Mouse (Mus musculus): ENCODE data around the gene Zfand4. TPM values are rescaled to one million over a fixed set of nuclear protein-coding genes. Genes with fewer than 3 reads are reported as not detected.

Gene Zfand4
- polyA plus RNA-seq, 1 experiment from 2014 or later, result 10.8 TPM

DNA sequence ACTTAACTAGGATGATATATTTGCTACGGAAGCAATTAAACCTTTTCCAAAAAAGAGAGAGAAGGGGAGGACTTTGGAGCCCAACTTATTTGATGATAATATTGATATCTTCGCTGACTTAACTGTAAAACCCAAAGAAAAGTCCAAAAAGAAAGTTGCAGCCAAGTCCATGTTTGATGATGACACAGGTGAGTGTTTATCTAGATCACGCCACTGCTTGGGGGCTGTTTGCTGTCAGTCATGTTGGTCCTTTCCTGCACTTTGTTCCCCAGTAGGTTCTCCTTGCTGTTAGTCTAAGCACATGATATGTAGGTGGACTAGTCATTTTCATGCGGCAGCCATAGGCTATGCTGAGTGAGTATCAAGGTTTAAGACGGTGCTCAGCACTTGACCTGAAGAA is 3.5 kb upstream of the Zfand4 start:
- no peak overlapping the region for H3K9ac ChIP-seq (replicated peaks; ENCODE audit: low read length)
- ATAC-seq (replicated peaks; ENCODE audit: insufficient number of reproducible peaks, low FRiP score, low TSS enrichment, low read depth), result no peak
- H3K27me3 ChIP-seq (ENCODE audit: control insufficient read depth, insufficient read depth, low read length), result no peaks in the 10 kb centered on the region
- 93% methylated on average over 5 of the region's 5 CpGs for WGBS
- H3K36me3 ChIP-seq (replicated peaks; ENCODE audit: control insufficient read depth, insufficient read depth, low read depth, low read length), result no peaks in the 10 kb centered on the region
- no peaks in the 10 kb centered on the region for H3K4me1 ChIP-seq (ENCODE audit: control insufficient read depth, insufficient read depth, low read length)
- no peak overlapping the region for H3K4me2 ChIP-seq (ENCODE audit: low read depth, low read length)
- H3K4me3 ChIP-seq (ENCODE audit: low read depth, low read length), result no peak overlapping the region
- no peak overlapping the region for H3K27ac ChIP-seq (replicated peaks; ENCODE audit: low read depth, low read length)
- no peak for DNase-seq (ENCODE audit: low spot score)
- H3K9me3 ChIP-seq (replicated peaks; ENCODE audit: control insufficient read depth, low read length), result no peaks in the 10 kb centered on the region

DNA sequence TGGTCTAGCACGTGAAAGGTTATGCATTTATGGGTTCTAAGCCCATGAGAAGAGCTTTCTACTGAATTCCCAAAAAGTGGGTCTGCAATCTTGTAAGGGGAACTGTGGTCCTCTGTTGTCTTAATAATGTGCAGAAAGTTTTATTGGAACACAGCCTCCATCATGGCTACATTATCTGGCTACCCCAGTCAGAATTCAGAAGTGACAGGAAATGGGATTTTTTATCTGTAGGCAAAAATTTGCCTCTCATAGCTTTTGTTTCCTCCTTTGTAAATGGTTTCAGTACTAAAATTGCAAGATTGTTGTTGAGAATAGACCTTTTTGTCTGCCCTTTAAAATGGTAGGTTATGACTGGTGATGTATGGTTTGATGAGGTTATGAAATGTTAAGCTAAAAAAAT is 1.2 kb upstream of the Zfand4 start:
- H3K9ac ChIP-seq (replicated peaks; ENCODE audit: low read length), result no peak overlapping the region
- no peaks in the 10 kb centered on the region for H3K9me3 ChIP-seq (replicated peaks; ENCODE audit: control insufficient read depth, low read length)
- H3K27ac ChIP-seq (replicated peaks; ENCODE audit: low read depth, low read length), result no peak overlapping the region
- no peak overlapping the region for H3K4me2 ChIP-seq (ENCODE audit: low read depth, low read length)
- ATAC-seq (replicated peaks; ENCODE audit: insufficient number of reproducible peaks, low FRiP score, low TSS enrichment, low read depth) (no peak), DNase-seq (ENCODE audit: low spot score) (no peak)
- H3K4me3 ChIP-seq (ENCODE audit: low read depth, low read length), result no peak overlapping the region
- WGBS, result 90% methylated on average over 1 of the region's 1 CpGs
- no peaks in the 10 kb centered on the region for H3K4me1 ChIP-seq (ENCODE audit: control insufficient read depth, insufficient read depth, low read length)
- no peaks in the 10 kb centered on the region for H3K36me3 ChIP-seq (replicated peaks; ENCODE audit: control insufficient read depth, insufficient read depth, low read depth, low read length)
- no peaks in the 10 kb centered on the region for H3K27me3 ChIP-seq (ENCODE audit: control insufficient read depth, insufficient read depth, low read length)

DNA sequence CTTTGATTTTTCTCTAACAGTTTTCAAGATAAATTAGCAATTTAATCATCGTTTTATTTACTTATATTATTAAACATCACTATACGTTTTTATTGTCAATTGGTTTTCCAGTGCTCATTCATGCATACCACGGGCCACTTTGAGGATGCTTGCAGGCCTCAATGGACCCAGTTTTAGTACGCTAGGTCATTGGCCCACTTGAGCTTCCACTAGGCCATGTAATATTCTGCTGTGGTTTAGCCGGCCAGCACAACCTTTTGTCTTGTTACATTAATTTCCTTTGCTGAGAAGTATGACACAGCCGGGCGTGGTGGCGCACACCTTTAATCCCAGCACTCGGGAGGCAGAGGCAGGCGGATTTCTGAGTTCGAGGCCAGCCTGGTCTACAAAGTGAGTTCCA is 814 bp downstream of the Zfand4 start:
- H3K9ac ChIP-seq (replicated peaks; ENCODE audit: low read length), result no peak overlapping the region
- no peak overlapping the region for H3K27ac ChIP-seq (replicated peaks; ENCODE audit: low read depth, low read length)
- ATAC-seq (replicated peaks; ENCODE audit: insufficient number of reproducible peaks, low FRiP score, low TSS enrichment, low read depth) (no peak), DNase-seq (ENCODE audit: low spot score) (no peak)
- H3K4me1 ChIP-seq (ENCODE audit: control insufficient read depth, insufficient read depth, low read length), result no peaks in the 10 kb centered on the region
- no peaks in the 10 kb centered on the region for H3K36me3 ChIP-seq (replicated peaks; ENCODE audit: control insufficient read depth, insufficient read depth, low read depth, low read length)
- H3K4me3 ChIP-seq (ENCODE audit: low read depth, low read length), result peak overlapping the region; percentile 62; the same call in 1 of the 2 replicates
- H3K27me3 ChIP-seq (ENCODE audit: control insufficient read depth, insufficient read depth, low read length), result no peaks in the 10 kb centered on the region
- H3K4me2 ChIP-seq (ENCODE audit: low read depth, low read length), result no peak overlapping the region; the same call in 1 of the 2 replicates
- no peaks in the 10 kb centered on the region for H3K9me3 ChIP-seq (replicated peaks; ENCODE audit: control insufficient read depth, low read length)
- WGBS, result 86% methylated on average over 11 of the region's 11 CpGs

DNA sequence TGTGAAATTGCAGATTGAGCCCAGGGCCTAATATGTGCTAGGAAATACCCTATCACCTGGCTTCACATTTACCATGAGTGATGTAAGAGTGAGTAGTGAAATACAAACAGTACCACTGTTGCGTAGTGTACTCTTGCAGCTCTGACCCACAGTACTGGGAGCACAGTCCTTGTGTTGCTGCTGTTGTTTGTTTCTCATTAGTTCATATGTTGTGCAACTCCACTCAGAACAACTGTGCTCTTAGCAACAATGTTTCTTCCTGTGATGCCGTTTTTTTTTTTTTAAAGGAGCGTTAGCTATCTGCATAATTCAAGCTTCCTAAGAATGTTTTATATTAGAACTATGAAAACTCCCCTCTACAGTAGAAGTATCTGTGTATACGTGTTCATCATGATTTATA is 1.6 kb downstream of the Zfand4 start:
- Histone ChIP-seq H3K27ac (replicated peaks; ENCODE audit: low read depth, low read length) (no peak overlapping the region), H3K36me3 (replicated peaks; ENCODE audit: control insufficient read depth, insufficient read depth, low read depth, low read length) (no peaks in the 10 kb centered on the region), H3K27me3 (ENCODE audit: control insufficient read depth, insufficient read depth, low read length) (no peaks in the 10 kb centered on the region), H3K9me3 (replicated peaks; ENCODE audit: control insufficient read depth, low read length) (no peaks in the 10 kb centered on the region), H3K4me3 (ENCODE audit: low read depth, low read length) (no peak overlapping the region), H3K9ac (replicated peaks; ENCODE audit: low read length) (no peak overlapping the region), H3K4me2 (ENCODE audit: low read depth, low read length) (no peak overlapping the region), H3K4me1 (ENCODE audit: control insufficient read depth, insufficient read depth, low read length) (no peaks in the 10 kb centered on the region)
- WGBS, result 81% methylated on average over 4 of the region's 4 CpGs
- no peak for DNase-seq (ENCODE audit: low spot score)
- no peak for ATAC-seq (replicated peaks; ENCODE audit: insufficient number of reproducible peaks, low FRiP score, low TSS enrichment, low read depth)

DNA sequence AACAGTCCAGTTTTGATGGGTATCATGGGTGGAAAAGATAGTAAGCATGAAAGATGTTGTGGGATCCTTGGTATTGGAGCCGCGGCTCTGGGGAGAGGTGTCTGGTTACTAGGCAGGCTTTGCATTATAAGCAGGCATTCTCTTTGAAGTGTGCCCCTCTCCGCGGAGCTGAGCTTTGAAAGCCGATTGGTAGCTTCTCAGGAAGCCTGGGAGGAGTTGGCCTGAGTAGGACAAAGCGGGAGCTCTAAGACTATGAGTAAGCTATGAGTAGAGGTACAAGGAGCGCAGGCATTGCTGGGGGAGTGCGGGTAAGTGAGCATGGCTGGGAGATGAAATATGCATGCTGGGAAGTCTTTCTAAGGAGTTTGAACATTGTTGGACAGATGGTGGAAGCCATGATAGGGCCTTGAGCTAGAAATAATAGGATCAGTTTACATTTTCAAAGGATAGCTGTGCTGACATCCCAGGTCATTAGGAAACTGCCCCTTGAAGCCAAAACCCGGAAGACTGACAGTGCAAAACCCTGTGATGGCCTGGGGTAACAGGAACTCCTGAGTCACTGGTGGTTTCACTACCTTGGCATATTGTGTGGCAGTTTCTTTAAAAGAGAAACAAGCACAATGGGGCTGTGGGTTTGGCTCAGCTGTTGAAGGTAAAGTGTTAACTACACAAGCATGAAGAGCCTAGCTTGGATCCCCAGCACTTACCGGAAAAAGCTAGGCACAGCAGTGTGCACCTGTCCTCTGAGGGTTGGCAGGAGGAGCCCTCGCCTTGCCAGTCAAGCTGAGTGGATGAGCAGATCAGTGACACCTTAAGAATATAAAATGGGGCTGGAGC is 2.5 kb downstream of the Zfand4 start:
- H3K9me3 ChIP-seq (replicated peaks; ENCODE audit: control insufficient read depth, low read length), result no peaks in the 10 kb centered on the region
- H3K9ac ChIP-seq (replicated peaks; ENCODE audit: low read length), result no peak overlapping the region
- H3K4me1 ChIP-seq (ENCODE audit: control insufficient read depth, insufficient read depth, low read length), result no peaks in the 10 kb centered on the region
- WGBS, result 18% methylated on average over 11 of the region's 11 CpGs
- ATAC-seq (replicated peaks; ENCODE audit: insufficient number of reproducible peaks, low FRiP score, low TSS enrichment, low read depth), result peak; percentile 66
- DNase-seq (ENCODE audit: low spot score), result peak; percentile 74
- H3K27ac ChIP-seq (replicated peaks; ENCODE audit: low read depth, low read length), result no peak overlapping the region
- no peaks in the 10 kb centered on the region for H3K27me3 ChIP-seq (ENCODE audit: control insufficient read depth, insufficient read depth, low read length)
- no peak overlapping the region for H3K4me3 ChIP-seq (ENCODE audit: low read depth, low read length)
- H3K4me2 ChIP-seq (ENCODE audit: low read depth, low read length), result peak overlapping the region; percentile 26; the same call in 1 of the 2 replicates
- H3K36me3 ChIP-seq (replicated peaks; ENCODE audit: control insufficient read depth, insufficient read depth, low read depth, low read length), result no peaks in the 10 kb centered on the region

DNA sequence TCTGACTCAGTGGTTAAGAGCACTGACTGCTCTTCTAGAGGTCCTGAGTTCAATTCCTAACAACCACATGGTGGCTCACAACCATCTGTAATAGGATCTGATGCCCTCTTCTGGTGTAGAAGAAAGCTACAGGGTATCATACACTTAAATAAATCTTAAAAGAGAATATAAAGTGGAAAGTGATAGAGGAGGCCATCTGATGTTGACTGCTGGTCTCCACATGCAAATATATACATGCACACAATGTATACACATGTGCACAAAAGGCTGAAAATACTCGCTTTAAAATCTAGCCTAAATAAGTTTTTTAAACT is 3.0 kb downstream of the Zfand4 start:
- no peaks in the 10 kb centered on the region for H3K27me3 ChIP-seq (ENCODE audit: control insufficient read depth, insufficient read depth, low read length)
- 91% methylated on average over 1 of the region's 1 CpGs for WGBS
- DNase-seq (ENCODE audit: low spot score), result no peak
- no peak overlapping the region for H3K27ac ChIP-seq (replicated peaks; ENCODE audit: low read depth, low read length)
- H3K4me3 ChIP-seq (ENCODE audit: low read depth, low read length), result no peak overlapping the region
- no peaks in the 10 kb centered on the region for H3K9me3 ChIP-seq (replicated peaks; ENCODE audit: control insufficient read depth, low read length)
- H3K36me3 ChIP-seq (replicated peaks; ENCODE audit: control insufficient read depth, insufficient read depth, low read depth, low read length), result no peaks in the 10 kb centered on the region
- H3K9ac ChIP-seq (replicated peaks; ENCODE audit: low read length), result no peak overlapping the region
- H3K4me1 ChIP-seq (ENCODE audit: control insufficient read depth, insufficient read depth, low read length), result no peaks in the 10 kb centered on the region
- no peak overlapping the region for H3K4me2 ChIP-seq (ENCODE audit: low read depth, low read length)
- ATAC-seq (replicated peaks; ENCODE audit: insufficient number of reproducible peaks, low FRiP score, low TSS enrichment, low read depth), result no peak

DNA sequence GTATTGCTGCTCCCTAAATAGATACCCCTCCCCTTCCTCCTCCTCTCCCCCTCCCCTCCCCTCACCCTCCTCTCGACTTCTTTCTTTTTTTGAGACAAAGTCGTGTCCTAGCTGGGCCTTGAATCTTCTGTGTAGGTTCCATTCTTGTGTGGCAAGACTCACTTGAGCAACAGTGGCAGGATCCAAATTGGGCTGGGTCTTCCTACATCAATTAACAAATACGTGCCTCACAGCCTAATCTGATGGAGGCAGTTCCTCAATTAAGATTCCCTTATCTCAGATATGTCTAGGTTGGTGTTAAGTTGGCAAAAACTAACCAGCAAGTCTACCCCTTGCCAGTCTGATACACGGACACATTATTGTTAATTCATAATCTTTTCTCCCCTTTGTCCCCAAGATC is 11.7 kb downstream of the Zfand4 start:
- Histone ChIP-seq H3K27me3 (ENCODE audit: control insufficient read depth, insufficient read depth, low read length) (no peaks in the 10 kb centered on the region), H3K4me2 (ENCODE audit: low read depth, low read length) (no peak overlapping the region), H3K9me3 (replicated peaks; ENCODE audit: control insufficient read depth, low read length) (no peaks in the 10 kb centered on the region), H3K4me3 (ENCODE audit: low read depth, low read length) (no peak overlapping the region), H3K27ac (replicated peaks; ENCODE audit: low read depth, low read length) (no peak overlapping the region), H3K9ac (replicated peaks; ENCODE audit: low read length) (no peak overlapping the region), H3K36me3 (replicated peaks; ENCODE audit: control insufficient read depth, insufficient read depth, low read depth, low read length) (no peaks in the 10 kb centered on the region), H3K4me1 (ENCODE audit: control insufficient read depth, insufficient read depth, low read length) (no peaks in the 10 kb centered on the region)
- ATAC-seq (replicated peaks; ENCODE audit: insufficient number of reproducible peaks, low FRiP score, low TSS enrichment, low read depth), result no peak
- no peak for DNase-seq (ENCODE audit: low spot score)
- 74% methylated on average over 4 of the region's 4 CpGs for WGBS

DNA sequence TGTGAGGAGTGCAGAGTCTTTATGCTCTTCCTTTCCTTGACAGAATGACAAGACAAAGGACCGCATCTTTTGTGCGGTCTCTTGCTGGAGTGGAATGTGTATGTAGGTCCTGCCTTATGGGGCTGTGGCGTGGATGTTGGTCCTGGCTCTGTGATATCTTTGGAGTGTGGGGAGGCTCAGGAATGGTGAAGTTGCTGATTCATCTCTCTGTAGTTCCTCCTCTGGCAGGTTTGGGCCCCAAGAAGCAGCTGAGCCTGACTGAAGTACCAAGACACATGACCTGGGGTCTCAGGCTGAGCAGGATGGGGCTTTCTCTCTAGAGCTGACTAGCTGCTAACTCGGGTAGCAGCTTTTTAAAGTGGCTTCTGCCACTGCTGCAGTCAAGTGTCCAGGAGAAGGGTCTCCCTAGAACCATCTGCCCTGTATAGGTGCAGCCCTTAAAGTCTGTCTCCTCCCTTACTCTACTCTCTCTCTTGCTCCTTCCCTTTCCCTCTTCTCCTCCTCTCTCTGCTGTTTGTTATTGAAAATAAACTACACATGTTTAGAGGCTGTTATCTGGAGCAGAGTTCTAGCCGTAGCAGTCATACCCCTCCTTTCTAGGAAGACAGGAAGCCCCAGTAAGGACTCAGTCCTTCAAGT is 14.8 kb downstream of the Zfand4 start:
- Histone ChIP-seq H3K4me1 (ENCODE audit: control insufficient read depth, insufficient read depth, low read length) (no peaks in the 10 kb centered on the region), H3K9ac (replicated peaks; ENCODE audit: low read length) (no peak overlapping the region), H3K36me3 (replicated peaks; ENCODE audit: control insufficient read depth, insufficient read depth, low read depth, low read length) (no peaks in the 10 kb centered on the region), H3K9me3 (replicated peaks; ENCODE audit: control insufficient read depth, low read length) (no peaks in the 10 kb centered on the region), H3K27me3 (ENCODE audit: control insufficient read depth, insufficient read depth, low read length) (no peaks in the 10 kb centered on the region), H3K4me3 (ENCODE audit: low read depth, low read length) (no peak overlapping the region), H3K4me2 (ENCODE audit: low read depth, low read length) (no peak overlapping the region), H3K27ac (replicated peaks; ENCODE audit: low read depth, low read length) (no peak overlapping the region)
- DNase-seq (ENCODE audit: low spot score) (no peak), ATAC-seq (replicated peaks; ENCODE audit: insufficient number of reproducible peaks, low FRiP score, low TSS enrichment, low read depth) (no peak)
- 81% methylated on average over 5 of the region's 5 CpGs for WGBS

Data from embryonic facial prominence, embryonic 11.5 days (tissue).